Mouse (Mus musculus): ENCODE results near the gene Glra1.

DNA sequence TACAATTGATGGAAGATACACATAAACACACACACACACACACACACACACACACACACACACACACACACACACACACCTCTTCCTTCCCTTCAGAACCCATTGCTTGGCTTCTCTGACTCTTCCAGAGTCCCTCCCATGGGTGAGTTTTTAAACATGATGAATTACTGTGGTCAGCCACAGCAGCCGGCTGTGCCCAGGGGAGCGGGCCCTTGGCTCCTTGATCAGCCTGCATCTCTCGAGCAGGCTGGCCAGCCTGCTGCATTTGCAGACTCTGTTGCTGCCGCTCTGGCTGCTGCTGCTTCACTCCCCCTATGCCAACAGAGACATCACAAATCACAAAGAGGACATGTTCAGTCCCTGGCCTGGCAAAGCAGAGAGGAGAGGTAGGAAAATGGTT lies 29.0 kb upstream of the Glra1 start:
- no peak for TF ChIP-seq CTCF (IDR thresholded peaks at IDR 0.05; ENCODE audit: low read depth, low read length)
- no peak for TF ChIP-seq POLR2A (IDR thresholded peaks at IDR 0.05; ENCODE audit: insufficient read depth, low read length)

Data from ES-Bruce4 (cell line).